Mouse (Mus musculus): ENCODE data around the gene Ankrd13a. TPM values are rescaled to one million over a fixed set of nuclear protein-coding genes. Genes with fewer than 3 reads are reported as not detected.

The Ankrd13a gene
- total and polyA plus RNA-seq, 2 experiments from 2014 or later, result 23.8 to 42.8 TPM

DNA sequence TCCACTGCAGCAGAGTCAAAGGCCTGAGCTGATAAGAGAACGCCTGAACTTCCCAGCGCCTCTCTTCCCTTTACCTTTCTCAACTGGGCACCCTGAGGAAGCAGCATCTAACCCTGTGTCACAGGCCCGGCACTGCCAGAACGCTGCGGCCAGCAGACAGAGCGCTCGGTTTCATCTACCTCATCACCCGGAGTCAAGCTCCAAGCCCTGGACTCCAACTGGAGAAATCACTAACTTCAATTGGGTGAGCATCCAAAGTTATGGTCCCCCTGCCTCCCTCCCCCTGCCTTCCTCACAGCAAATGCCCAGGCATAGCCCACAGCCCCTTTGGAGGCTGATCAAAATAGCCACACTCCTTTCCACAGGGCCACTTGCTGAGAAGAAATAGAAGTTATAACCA is 7.8 kb upstream of the Ankrd13a start:
- TF ChIP-seq CTCF (IDR thresholded peaks at IDR 0.05; ENCODE audit: low read depth), result no peak
- no peak for TF ChIP-seq EP300 (IDR thresholded peaks at IDR 0.05; ENCODE audit: low read depth)
- no peak for DNase-seq (ENCODE audit: low spot score)

DNA sequence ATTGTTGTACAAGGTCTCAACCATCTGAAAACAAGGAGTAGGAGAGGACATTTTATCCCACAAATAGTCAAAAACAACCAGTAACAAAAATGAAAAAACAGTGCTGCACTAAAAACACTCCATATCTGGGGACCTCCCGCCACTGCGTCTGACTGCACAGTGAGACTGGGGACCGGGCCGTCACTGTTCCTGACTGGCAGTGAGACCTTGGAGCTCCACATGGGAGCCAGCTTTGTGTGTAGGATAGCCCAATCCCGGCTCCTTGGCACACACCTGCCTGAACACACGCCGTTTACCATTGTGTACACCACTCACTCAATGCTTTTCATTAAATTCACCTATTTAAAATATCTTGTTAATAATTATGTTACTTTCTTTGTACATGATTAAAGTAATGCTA is 7.3 kb upstream of the Ankrd13a start:
- Histone ChIP-seq H3K4me2 (ENCODE audit: low read depth, low read length) (no peak overlapping the region), H3K27ac (ENCODE audit: low read depth) (no peak overlapping the region), H3K4me1 (ENCODE audit: control insufficient read depth, insufficient read depth) (peaks cover 13% of the 10 kb centered on the region), H3K9me3 (replicated peaks; ENCODE audit: control insufficient read depth, low read length) (no peaks in the 10 kb centered on the region), H3K4me3 (ENCODE audit: low read depth, low read length) (no peak overlapping the region), H3K36me3 (replicated peaks; ENCODE audit: control insufficient read depth, insufficient read depth, low read length) (peaks cover 46% of the 10 kb centered on the region), H3K9ac (replicated peaks; ENCODE audit: low read depth, low read length) (no peak overlapping the region), H3K27me3 (ENCODE audit: control insufficient read depth, insufficient read depth, low read length) (no peaks in the 10 kb centered on the region)
- DNase-seq (ENCODE audit: low spot score), result no peak
- 81% methylated on average over 7 of the region's 7 CpGs for WGBS
- TF ChIP-seq CTCF (IDR thresholded peaks at IDR 0.05; ENCODE audit: low read depth), result no peak
- no peak for TF ChIP-seq EP300 (IDR thresholded peaks at IDR 0.05; ENCODE audit: low read depth)
- ATAC-seq (ENCODE audit: insufficient read depth, low read depth), result no peak

More for the DNA sequence above, 7.8 kb upstream of the Ankrd13a start:
- no peak overlapping the region for H3K27ac ChIP-seq (ENCODE audit: low read depth)
- H3K9me3 ChIP-seq (replicated peaks; ENCODE audit: control insufficient read depth, low read length), result no peaks in the 10 kb centered on the region
- no peak for ATAC-seq (ENCODE audit: insufficient read depth, low read depth)
- H3K27me3 ChIP-seq (ENCODE audit: control insufficient read depth, insufficient read depth, low read length), result no peaks in the 10 kb centered on the region
- no peak overlapping the region for H3K9ac ChIP-seq (replicated peaks; ENCODE audit: low read depth, low read length)
- H3K36me3 ChIP-seq (replicated peaks; ENCODE audit: control insufficient read depth, insufficient read depth, low read length), result peaks cover 51% of the 10 kb centered on the region
- no peak overlapping the region for H3K4me3 ChIP-seq (ENCODE audit: low read depth, low read length)
- peaks cover 8% of the 10 kb centered on the region; the same call in 1 of the 2 replicates for H3K4me1 ChIP-seq (ENCODE audit: control insufficient read depth, insufficient read depth)
- no peak overlapping the region for H3K4me2 ChIP-seq (ENCODE audit: low read depth, low read length)
- WGBS, result 70% methylated on average over 8 of the region's 8 CpGs

DNA sequence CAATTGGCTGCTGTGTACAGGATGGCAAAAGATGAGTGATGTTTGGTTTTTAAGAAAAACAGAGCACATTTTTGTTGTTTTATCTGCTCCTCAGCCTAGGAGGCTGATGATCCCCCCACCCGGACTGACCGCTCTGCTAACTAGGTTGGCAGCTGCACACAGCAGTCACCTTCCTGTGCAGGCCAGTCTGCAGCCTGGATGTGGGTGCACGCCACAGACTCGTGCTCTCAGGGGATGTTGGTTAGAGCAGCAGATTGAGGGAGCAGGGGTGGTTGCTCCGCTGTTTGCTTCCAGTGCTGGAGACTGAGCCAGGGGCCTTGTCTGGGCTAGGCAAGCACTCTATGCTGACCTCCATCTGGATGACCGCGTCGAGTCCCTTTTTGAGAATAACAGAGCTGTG is 4.7 kb upstream of the Ankrd13a start:
- H3K9ac ChIP-seq (replicated peaks; ENCODE audit: low read depth, low read length), result no peak overlapping the region
- no peaks in the 10 kb centered on the region for H3K9me3 ChIP-seq (replicated peaks; ENCODE audit: control insufficient read depth, low read length)
- H3K36me3 ChIP-seq (replicated peaks; ENCODE audit: control insufficient read depth, insufficient read depth, low read length), result peaks cover 20% of the 10 kb centered on the region
- WGBS, result 83% methylated on average over 8 of the region's 8 CpGs
- no peak overlapping the region for H3K4me2 ChIP-seq (ENCODE audit: low read depth, low read length)
- H3K27me3 ChIP-seq (ENCODE audit: control insufficient read depth, insufficient read depth, low read length), result no peaks in the 10 kb centered on the region
- no peak overlapping the region for H3K4me3 ChIP-seq (ENCODE audit: low read depth, low read length)
- DNase-seq (ENCODE audit: low spot score) (no peak), ATAC-seq (ENCODE audit: insufficient read depth, low read depth) (no peak)
- no peak for TF ChIP-seq CTCF (IDR thresholded peaks at IDR 0.05; ENCODE audit: low read depth)
- TF ChIP-seq EP300 (IDR thresholded peaks at IDR 0.05; ENCODE audit: low read depth), result no peak
- peaks cover 16% of the 10 kb centered on the region for H3K4me1 ChIP-seq (ENCODE audit: control insufficient read depth, insufficient read depth)
- no peak overlapping the region for H3K27ac ChIP-seq (ENCODE audit: low read depth)

DNA sequence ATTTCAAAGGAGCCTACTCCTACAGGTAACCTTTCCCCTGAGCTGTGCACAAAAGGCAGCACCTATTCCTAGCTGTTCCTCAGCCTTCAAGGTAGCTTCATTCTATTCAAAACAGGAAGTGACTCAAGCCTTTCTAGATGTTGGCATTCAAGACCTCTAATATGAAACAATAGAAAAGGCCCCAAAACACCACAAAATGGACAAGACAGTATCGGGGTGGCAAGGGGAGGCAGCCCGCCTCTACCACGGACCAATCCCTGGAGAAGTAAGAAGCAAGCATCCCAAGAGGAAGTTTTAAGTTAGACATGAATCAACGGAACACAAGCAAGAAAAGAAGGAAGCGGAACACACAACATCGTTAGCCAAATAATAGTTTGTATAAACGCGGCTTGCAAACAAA is 2.7 kb upstream of the Ankrd13a start:
- ATAC-seq (ENCODE audit: insufficient read depth, low read depth) (no peak), DNase-seq (ENCODE audit: low spot score) (no peak)
- no peak for TF ChIP-seq EP300 (IDR thresholded peaks at IDR 0.05; ENCODE audit: low read depth)
- no peak for TF ChIP-seq CTCF (IDR thresholded peaks at IDR 0.05; ENCODE audit: low read depth)
- peak overlapping the region; percentile 89 for H3K4me2 ChIP-seq (ENCODE audit: low read depth, low read length)
- WGBS, result 63% methylated on average over 8 of the region's 8 CpGs
- no peaks in the 10 kb centered on the region for H3K27me3 ChIP-seq (ENCODE audit: control insufficient read depth, insufficient read depth, low read length)
- peak overlapping the region; percentile 98 for H3K4me3 ChIP-seq (ENCODE audit: low read depth, low read length)
- H3K27ac ChIP-seq (ENCODE audit: low read depth), result peak overlapping the region; percentile 92
- peaks cover 28% of the 10 kb centered on the region for H3K4me1 ChIP-seq (ENCODE audit: control insufficient read depth, insufficient read depth)
- H3K36me3 ChIP-seq (replicated peaks; ENCODE audit: control insufficient read depth, insufficient read depth, low read length), result 0 out of 2 replicates have a peak, but pooled peaks cover 5% of the 10 kb centered on the region
- 0 out of 2 replicates have a peak overlapping the region, but pooled peaks have one; percentile 98 for H3K9ac ChIP-seq (replicated peaks; ENCODE audit: low read depth, low read length)
- H3K9me3 ChIP-seq (replicated peaks; ENCODE audit: control insufficient read depth, low read length), result no peaks in the 10 kb centered on the region

DNA sequence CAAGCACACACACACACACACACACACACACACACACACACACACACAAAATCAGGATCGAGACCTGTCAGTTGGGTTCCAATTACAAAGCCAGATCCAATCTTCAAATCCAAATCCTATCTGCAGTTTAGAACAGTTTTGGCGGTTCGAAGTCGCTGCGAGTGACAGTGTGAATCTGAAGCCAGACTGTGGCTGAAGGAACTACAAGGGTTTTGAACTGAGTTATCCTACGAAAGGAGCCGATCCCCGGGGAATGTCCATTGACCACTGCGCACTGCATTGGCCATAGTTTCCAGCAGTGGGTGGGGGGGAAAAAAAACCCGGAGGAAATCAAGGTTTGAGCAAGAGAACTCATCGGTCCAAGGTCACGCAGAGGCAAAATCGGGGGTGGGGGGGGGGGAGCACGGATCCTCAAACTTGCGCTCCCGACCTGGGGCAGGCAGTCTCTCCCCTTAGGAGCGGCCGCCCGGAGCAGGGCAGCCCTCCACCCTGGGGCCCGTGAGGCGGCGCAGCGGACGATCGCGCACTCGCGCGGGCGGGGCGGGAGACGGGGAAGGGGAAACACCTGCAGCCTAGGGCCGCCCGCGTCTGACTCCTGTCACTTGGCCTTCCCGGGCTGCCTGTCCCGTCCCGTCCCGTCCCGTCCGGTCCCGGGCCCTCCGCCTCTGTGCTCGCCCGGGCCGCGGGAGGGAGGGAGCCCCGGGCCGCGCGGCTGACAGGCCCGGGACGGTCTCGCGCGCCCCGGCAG is 1.8 kb upstream of the Ankrd13a start:
- Histone ChIP-seq H3K9me3 (replicated peaks; ENCODE audit: control insufficient read depth, low read length) (no peaks in the 10 kb centered on the region), H3K4me1 (ENCODE audit: control insufficient read depth, insufficient read depth) (peaks cover 28% of the 10 kb centered on the region), H3K27me3 (ENCODE audit: control insufficient read depth, insufficient read depth, low read length) (no peaks in the 10 kb centered on the region), H3K4me2 (ENCODE audit: low read depth, low read length) (peak overlapping the region; percentile 89), H3K9ac (replicated peaks; ENCODE audit: low read depth, low read length) (peak overlapping the region; percentile 98), H3K36me3 (replicated peaks; ENCODE audit: control insufficient read depth, insufficient read depth, low read length) (no peaks in the 10 kb centered on the region), H3K27ac (ENCODE audit: low read depth) (peak overlapping the region; percentile 92), H3K4me3 (ENCODE audit: low read depth, low read length) (peak overlapping the region; percentile 98)
- TF ChIP-seq EP300 (IDR thresholded peaks at IDR 0.05; ENCODE audit: low read depth) (no peak), CTCF (IDR thresholded peaks at IDR 0.05; ENCODE audit: low read depth) (no peak)
- ATAC-seq (ENCODE audit: insufficient read depth, low read depth) (peak; percentile 49), DNase-seq (ENCODE audit: low spot score) (peak; percentile 37)
- WGBS, result 1% methylated on average over 28 of the region's 57 CpGs

Data from heart, postnatal 0 days (tissue).